20 mouse cellular contexts compared by ENCODE assay signal in the genomic region with DNA sequence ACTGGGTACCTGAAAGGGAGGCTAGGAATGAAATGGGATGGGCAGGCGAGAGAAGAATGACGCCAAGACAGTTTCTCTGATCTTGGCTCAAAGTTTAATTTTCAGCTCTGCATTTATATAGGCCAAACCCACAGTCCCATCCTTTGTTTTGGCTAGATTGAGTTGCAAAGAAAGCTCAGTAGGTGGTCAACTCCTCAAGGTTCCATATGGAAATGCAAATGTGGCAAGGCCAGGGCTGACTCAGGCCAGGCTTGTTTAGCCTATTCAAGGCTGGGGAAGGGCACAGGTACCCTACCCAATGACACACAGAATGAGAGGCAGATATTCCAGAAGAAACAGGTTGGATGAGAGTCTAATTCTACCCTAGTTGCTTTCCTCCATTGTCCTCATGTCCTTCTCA.
DNase-seq lines count a peak whose midpoint lies in the region; ATAC-seq and TF ChIP-seq lines count a peak whose summit lies in the region.
"Had no signal": no experiment of that assay in that cellular context is flagged by ENCODE, and none has a peak within 500 bp of the region (broad histone marks: within the 10 kb centered on the region; RNA-seq: fewer than 3 reads in every experiment).

No protein-coding gene starts in this region.

- H3K4me1 ChIP-seq in E14TG2a.4 (replicated peaks; ENCODE audit: low read depth, low read length): peaks cover 45% of the 10 kb centered on the region
- no peaks in the 10 kb centered on the region for H3K4me1 ChIP-seq in forebrain, embryonic 15.5 days
- H3K4me1 ChIP-seq in hindbrain, embryonic 11.5 days (replicated peaks; ENCODE audit: control insufficient read depth, insufficient read depth, low read length): no peaks in the 10 kb centered on the region
- H3K4me1 ChIP-seq: embryonic facial prominence, embryonic 10.5 days; embryonic facial prominence, embryonic 12.5 days; forebrain, embryonic 13.5 days had no signal

- DNase-seq in ES-CJ7 (ENCODE audit: low read depth, low spot score) (peak; percentile 97), R1 (ENCODE audit: low read depth, low spot score) (peak; percentile 97), ZHBTc4 (ENCODE audit: low read depth, low spot score) (peak; percentile 90)
- DNase-seq in hindbrain, embryonic 11.5 days (ENCODE audit: low spot score): no peak
- DNase-seq in T-cell, adult 2 months (ENCODE audit: low spot score): no peak
- DNase-seq: adrenal gland, adult 8-10 months; adrenal gland, postnatal 14 days; adrenal gland, postnatal 36 days; B cell, adult 2 months; cerebellum, adult 11-12 months; cerebellum, adult 2 months; cerebellum, adult 9-10 months; cerebellum, postnatal 10 days; cerebellum, postnatal 25 days had no signal

- no peak overlapping the region for H3K4me2 ChIP-seq in forebrain, embryonic 15.5 days (replicated peaks)
- H3K4me2 ChIP-seq in hindbrain, embryonic 11.5 days (replicated peaks; ENCODE audit: low read depth, low read length): no peak overlapping the region
- H3K4me2 ChIP-seq: embryonic facial prominence, embryonic 12.5 days; forebrain, embryonic 13.5 days had no signal

- ATAC-seq in forebrain, embryonic 15.5 days (replicated peaks): no peak
- no peak for ATAC-seq in hindbrain, embryonic 11.5 days (ENCODE audit: low FRiP score)
- ATAC-seq: forebrain, embryonic 13.5 days; forebrain, embryonic 16.5 days had no signal

- no peak for TF ChIP-seq CTCF in E14TG2a.4 (conservative IDR thresholded peaks at IDR 0.05; ENCODE audit: low read length)

- no peaks in the 10 kb centered on the region for H3K27me3 ChIP-seq in E14TG2a.4 (ENCODE audit: insufficient read depth, low read length)
- H3K27me3 ChIP-seq in forebrain, embryonic 15.5 days: no peaks in the 10 kb centered on the region
- no peaks in the 10 kb centered on the region for H3K27me3 ChIP-seq in hindbrain, embryonic 11.5 days (ENCODE audit: control insufficient read depth, insufficient read depth, low read length)
- H3K27me3 ChIP-seq: embryonic facial prominence, embryonic 12.5 days; forebrain, embryonic 13.5 days had no signal

- H3K9me3 ChIP-seq in E14TG2a.4 (ENCODE audit: low read length): no peaks in the 10 kb centered on the region
- no peaks in the 10 kb centered on the region for H3K9me3 ChIP-seq in forebrain, embryonic 15.5 days
- H3K9me3 ChIP-seq in hindbrain, embryonic 11.5 days (ENCODE audit: control insufficient read depth, low read length): no peaks in the 10 kb centered on the region
- H3K9me3 ChIP-seq: embryonic facial prominence, embryonic 10.5 days; embryonic facial prominence, embryonic 12.5 days; forebrain, embryonic 13.5 days had no signal

- 0 out of 2 replicates have a peak overlapping the region, but pooled peaks have one; percentile 1 for H3K4me3 ChIP-seq in E14TG2a.4 (replicated peaks; ENCODE audit: low read length)
- H3K4me3 ChIP-seq in forebrain, embryonic 15.5 days: no peak overlapping the region
- no peak overlapping the region for H3K4me3 ChIP-seq in hindbrain, embryonic 11.5 days (ENCODE audit: low read depth, low read length)
- H3K4me3 ChIP-seq: embryonic facial prominence, embryonic 10.5 days; embryonic facial prominence, embryonic 12.5 days; forebrain, embryonic 13.5 days had no signal

- 49% methylated on average over 2 of the region's 2 CpGs for WGBS in forebrain, embryonic 15.5 days
- WGBS in hindbrain, embryonic 11.5 days: 45% methylated on average over 2 of the region's 2 CpGs

- no peak overlapping the region for H3K9ac ChIP-seq in forebrain, embryonic 15.5 days (replicated peaks)
- no peak overlapping the region for H3K9ac ChIP-seq in hindbrain, embryonic 11.5 days (ENCODE audit: low read depth, low read length)
- H3K9ac ChIP-seq: embryonic facial prominence, embryonic 12.5 days; forebrain, embryonic 13.5 days had no signal

- H3K27ac ChIP-seq in forebrain, embryonic 15.5 days (replicated peaks): no peak overlapping the region
- H3K27ac ChIP-seq in hindbrain, embryonic 11.5 days (ENCODE audit: low read depth, low read length): no peak overlapping the region
- H3K27ac ChIP-seq: embryonic facial prominence, embryonic 10.5 days; embryonic facial prominence, embryonic 12.5 days; forebrain, embryonic 13.5 days had no signal

- H3K36me3 ChIP-seq in E14TG2a.4 (ENCODE audit: insufficient read depth, low read length): no peaks in the 10 kb centered on the region
- H3K36me3 ChIP-seq in forebrain, embryonic 15.5 days: no peaks in the 10 kb centered on the region
- no peaks in the 10 kb centered on the region for H3K36me3 ChIP-seq in hindbrain, embryonic 11.5 days (ENCODE audit: control insufficient read depth, insufficient read depth, low read length)
- H3K36me3 ChIP-seq: embryonic facial prominence, embryonic 10.5 days; embryonic facial prominence, embryonic 12.5 days had no signal

Comparison
In these comparisons a context has a peak if more than half of its experiments do, and no peak if none do; other contexts are left out.
1. DNase-seq: peak in ES-CJ7 (single experiment), R1 (single experiment) and ZHBTc4 (single experiment); none in hindbrain, embryonic 11.5 days (single experiment) and T-cell, adult 2 months (single experiment).